Mouse (Mus musculus): ENCODE results near the gene Igsf3. TPM values are rescaled to one million over a fixed set of nuclear protein-coding genes. Genes with fewer than 3 reads are reported as not detected.

Igsf3 gene
- total and polyA plus RNA-seq, 2 experiments from 2014 or later = 74.0 to 77.0 TPM

DNA sequence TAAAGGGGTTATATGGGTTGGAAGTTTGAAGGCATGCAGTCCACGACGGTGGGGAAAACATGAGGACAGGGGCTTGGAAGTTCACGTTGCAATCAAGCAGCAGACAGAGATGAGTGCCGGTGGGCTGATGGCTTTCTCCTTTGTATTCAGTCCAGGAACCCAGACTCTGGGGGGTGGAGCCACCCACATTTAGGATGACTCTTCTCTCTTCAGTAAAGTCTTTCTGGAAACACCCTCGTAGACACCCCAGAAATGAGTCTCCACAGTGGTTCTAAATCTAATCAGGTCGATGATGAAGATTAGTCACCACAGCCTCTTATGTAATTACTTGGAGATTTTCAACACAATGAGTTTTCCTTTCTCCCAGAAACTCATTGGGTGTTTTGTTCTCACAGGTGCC lies 16.1 kb upstream of the Igsf3 start:
- no peak overlapping the region for H3K9ac ChIP-seq
- no peaks in the 10 kb centered on the region for H3K9me3 ChIP-seq (ENCODE audit: low read length)
- no peaks in the 10 kb centered on the region for H3K36me3 ChIP-seq (ENCODE audit: insufficient read depth)
- ATAC-seq = no peak
- peaks cover 9% of the 10 kb centered on the region for H3K4me1 ChIP-seq (ENCODE audit: insufficient read depth)
- no peak overlapping the region for H3K4me3 ChIP-seq (ENCODE audit: low read depth, low read length)
- no peak for DNase-seq
- H3K27me3 ChIP-seq (ENCODE audit: insufficient read depth, low read length) = no peaks in the 10 kb centered on the region
- WGBS = 92% methylated on average over 6 of the region's 6 CpGs
- H3K4me2 ChIP-seq (ENCODE audit: low read depth) = no peak overlapping the region
- TF ChIP-seq CTCF (IDR thresholded peaks at IDR 0.05; ENCODE audit: low read depth) = no peak
- no peak overlapping the region for H3K27ac ChIP-seq (ENCODE audit: low read depth, low read length)

DNA sequence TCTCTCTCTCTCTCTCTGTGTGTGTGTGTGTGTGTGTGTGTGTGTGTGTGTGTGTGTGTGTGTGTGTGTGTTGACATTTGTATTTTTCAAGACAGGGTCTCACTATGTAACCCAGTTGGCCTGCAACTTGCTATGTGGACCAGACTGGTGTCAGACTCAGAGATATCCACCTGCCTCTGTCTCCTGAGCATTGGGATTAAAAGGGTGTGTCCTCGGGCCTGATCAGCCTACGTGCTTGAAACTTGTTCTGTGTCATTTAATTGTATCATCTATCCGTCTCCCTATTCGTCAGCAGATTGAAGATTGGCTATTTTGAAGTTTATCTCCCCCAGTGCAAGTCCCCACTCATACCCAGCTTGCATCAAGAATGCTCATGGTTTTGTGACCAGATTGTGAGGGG lies 14.5 kb upstream of the Igsf3 start:
- WGBS = 86% methylated on average over 4 of the region's 4 CpGs
- Histone ChIP-seq H3K9ac (no peak overlapping the region), H3K4me1 (ENCODE audit: insufficient read depth) (peaks cover 6% of the 10 kb centered on the region), H3K4me3 (ENCODE audit: low read depth, low read length) (no peak overlapping the region), H3K27ac (ENCODE audit: low read depth, low read length) (no peak overlapping the region), H3K4me2 (ENCODE audit: low read depth) (no peak overlapping the region), H3K9me3 (ENCODE audit: low read length) (no peaks in the 10 kb centered on the region), H3K36me3 (ENCODE audit: insufficient read depth) (no peaks in the 10 kb centered on the region), H3K27me3 (ENCODE audit: insufficient read depth, low read length) (no peaks in the 10 kb centered on the region)
- no peak for TF ChIP-seq CTCF (IDR thresholded peaks at IDR 0.05; ENCODE audit: low read depth)
- ATAC-seq (no peak), DNase-seq (no peak)

DNA sequence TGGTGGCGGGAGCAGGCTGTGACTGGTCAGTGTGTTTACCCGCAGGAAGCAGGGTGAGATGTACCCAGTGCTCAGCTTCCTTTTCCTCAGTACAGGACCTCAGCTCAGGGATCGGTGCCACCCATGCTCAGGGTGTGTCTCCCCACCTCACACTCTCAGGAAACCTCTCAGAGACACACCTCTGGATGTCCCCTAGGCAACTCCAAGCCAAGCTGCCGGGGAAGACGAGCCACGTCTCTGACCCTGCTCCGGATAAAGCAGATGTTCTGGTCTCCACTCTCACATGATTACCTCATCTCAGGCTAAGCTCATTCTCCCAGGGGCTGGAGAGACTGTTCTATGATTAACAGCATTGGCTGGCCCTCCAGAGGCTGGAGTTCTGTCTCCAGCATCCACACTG lies 13.3 kb upstream of the Igsf3 start:
- 84% methylated on average over 7 of the region's 7 CpGs for WGBS

DNA sequence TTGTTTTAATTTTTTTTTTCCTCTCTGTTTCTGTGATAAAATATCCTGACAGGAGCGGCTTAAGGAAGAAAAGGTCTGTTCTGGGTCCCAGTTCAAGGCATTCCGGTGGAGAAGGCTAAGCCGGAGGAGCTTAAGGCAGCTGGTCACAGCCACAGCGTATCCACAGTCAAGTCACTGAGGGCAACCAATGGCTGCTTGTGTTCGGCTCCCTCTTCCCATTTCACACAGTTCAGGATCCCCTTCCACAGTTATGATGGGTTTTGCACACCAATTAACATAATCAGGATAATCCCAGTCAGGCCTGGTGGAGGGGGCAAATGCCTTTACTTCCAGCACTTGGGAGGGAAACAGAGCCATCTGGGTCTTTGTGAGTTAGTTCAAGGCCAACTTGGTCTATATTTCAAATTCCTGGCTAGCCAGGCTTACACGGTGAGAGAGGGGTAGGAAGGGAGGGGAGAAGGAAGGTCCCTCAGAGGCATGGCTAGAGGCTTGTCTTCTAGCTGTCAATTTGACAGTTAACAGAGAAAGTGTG lies 11.7 kb upstream of the Igsf3 start:
- TF ChIP-seq CTCF (IDR thresholded peaks at IDR 0.05; ENCODE audit: low read depth) = no peak
- no peak overlapping the region for H3K4me2 ChIP-seq (ENCODE audit: low read depth)
- no peak overlapping the region for H3K4me3 ChIP-seq (ENCODE audit: low read depth, low read length)
- H3K9ac ChIP-seq = no peak overlapping the region
- H3K36me3 ChIP-seq (ENCODE audit: insufficient read depth) = no peaks in the 10 kb centered on the region
- peaks cover 16% of the 10 kb centered on the region for H3K4me1 ChIP-seq (ENCODE audit: insufficient read depth)
- no peaks in the 10 kb centered on the region for H3K9me3 ChIP-seq (ENCODE audit: low read length)
- DNase-seq = no peak
- WGBS = 35% methylated on average over 6 of the region's 6 CpGs
- peak; percentile 54 for ATAC-seq
- no peaks in the 10 kb centered on the region for H3K27me3 ChIP-seq (ENCODE audit: insufficient read depth, low read length)
- H3K27ac ChIP-seq (ENCODE audit: low read depth, low read length) = no peak overlapping the region

More for the DNA sequence above, 13.3 kb upstream of the Igsf3 start:
- Histone ChIP-seq H3K27me3 (ENCODE audit: insufficient read depth, low read length) (no peaks in the 10 kb centered on the region), H3K4me2 (ENCODE audit: low read depth) (no peak overlapping the region), H3K36me3 (ENCODE audit: insufficient read depth) (no peaks in the 10 kb centered on the region), H3K4me3 (ENCODE audit: low read depth, low read length) (no peak overlapping the region), H3K9ac (no peak overlapping the region), H3K4me1 (ENCODE audit: insufficient read depth) (peaks cover 6% of the 10 kb centered on the region), H3K27ac (ENCODE audit: low read depth, low read length) (no peak overlapping the region), H3K9me3 (ENCODE audit: low read length) (no peaks in the 10 kb centered on the region)
- DNase-seq (no peak), ATAC-seq (no peak)
- TF ChIP-seq CTCF (IDR thresholded peaks at IDR 0.05; ENCODE audit: low read depth) = no peak

DNA sequence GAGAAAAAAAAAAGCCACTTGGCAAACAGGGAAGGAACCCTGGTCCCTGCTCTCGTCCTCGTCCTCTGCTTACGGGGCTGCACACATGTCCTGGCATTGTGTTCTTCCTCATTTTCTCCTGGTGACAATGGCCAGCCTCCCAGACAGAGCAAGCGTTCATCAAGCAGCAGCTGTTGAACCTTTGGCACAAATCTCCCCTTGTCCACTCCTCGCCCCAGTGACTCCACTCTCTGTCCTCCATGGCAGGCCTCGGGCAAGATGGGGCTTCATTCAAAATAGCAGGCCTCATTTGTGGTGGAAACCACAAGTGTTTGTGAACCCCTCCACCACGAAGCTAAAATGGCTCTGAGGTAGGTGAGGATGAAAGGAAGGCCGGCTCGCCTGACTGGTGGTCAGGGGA lies 11.0 kb upstream of the Igsf3 start:
- no peak for TF ChIP-seq CTCF (IDR thresholded peaks at IDR 0.05; ENCODE audit: low read depth)
- no peak overlapping the region for H3K4me3 ChIP-seq (ENCODE audit: low read depth, low read length)

DNA sequence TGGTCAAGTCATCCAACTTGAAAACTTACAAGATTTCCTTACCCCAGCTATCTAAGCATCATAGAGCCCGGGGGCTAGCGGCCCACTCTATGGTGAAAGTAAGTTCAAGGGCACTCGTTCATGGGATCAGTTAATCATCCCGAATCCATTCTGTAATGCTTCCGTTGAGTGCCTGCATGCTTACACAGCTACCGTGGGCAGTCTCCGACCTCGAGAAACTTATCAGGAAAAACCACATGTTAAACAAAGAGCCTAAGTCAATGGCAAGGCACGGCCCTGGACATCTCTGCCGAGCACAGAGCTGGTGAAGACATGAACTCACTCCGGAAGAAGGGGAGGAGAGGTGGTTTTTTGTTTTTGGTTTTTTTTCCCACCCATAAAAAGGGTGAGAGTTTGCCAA lies 9.5 kb upstream of the Igsf3 start:
- ATAC-seq (no peak), DNase-seq (no peak)
- H3K4me3 ChIP-seq (ENCODE audit: low read depth, low read length) = no peak overlapping the region
- no peaks in the 10 kb centered on the region for H3K27me3 ChIP-seq (ENCODE audit: insufficient read depth, low read length)
- H3K36me3 ChIP-seq (ENCODE audit: insufficient read depth) = no peaks in the 10 kb centered on the region
- H3K9me3 ChIP-seq (ENCODE audit: low read length) = no peaks in the 10 kb centered on the region
- no peak overlapping the region for H3K27ac ChIP-seq (ENCODE audit: low read depth, low read length)
- no peak overlapping the region for H3K9ac ChIP-seq
- 85% methylated on average over 11 of the region's 11 CpGs for WGBS
- no peak for TF ChIP-seq CTCF (IDR thresholded peaks at IDR 0.05; ENCODE audit: low read depth)
- H3K4me2 ChIP-seq (ENCODE audit: low read depth) = no peak overlapping the region
- H3K4me1 ChIP-seq (ENCODE audit: insufficient read depth) = peaks cover 16% of the 10 kb centered on the region

More for the DNA sequence above, 11.0 kb upstream of the Igsf3 start:
- Histone ChIP-seq H3K9ac (no peak overlapping the region), H3K27me3 (ENCODE audit: insufficient read depth, low read length) (no peaks in the 10 kb centered on the region), H3K9me3 (ENCODE audit: low read length) (no peaks in the 10 kb centered on the region), H3K4me1 (ENCODE audit: insufficient read depth) (peaks cover 16% of the 10 kb centered on the region), H3K4me2 (ENCODE audit: low read depth) (no peak overlapping the region), H3K36me3 (ENCODE audit: insufficient read depth) (no peaks in the 10 kb centered on the region), H3K27ac (ENCODE audit: low read depth, low read length) (peak overlapping the region; percentile 29; the same call in 1 of the 2 replicates)
- no peak for ATAC-seq
- DNase-seq = no peak
- WGBS = 44% methylated on average over 9 of the region's 9 CpGs

DNA sequence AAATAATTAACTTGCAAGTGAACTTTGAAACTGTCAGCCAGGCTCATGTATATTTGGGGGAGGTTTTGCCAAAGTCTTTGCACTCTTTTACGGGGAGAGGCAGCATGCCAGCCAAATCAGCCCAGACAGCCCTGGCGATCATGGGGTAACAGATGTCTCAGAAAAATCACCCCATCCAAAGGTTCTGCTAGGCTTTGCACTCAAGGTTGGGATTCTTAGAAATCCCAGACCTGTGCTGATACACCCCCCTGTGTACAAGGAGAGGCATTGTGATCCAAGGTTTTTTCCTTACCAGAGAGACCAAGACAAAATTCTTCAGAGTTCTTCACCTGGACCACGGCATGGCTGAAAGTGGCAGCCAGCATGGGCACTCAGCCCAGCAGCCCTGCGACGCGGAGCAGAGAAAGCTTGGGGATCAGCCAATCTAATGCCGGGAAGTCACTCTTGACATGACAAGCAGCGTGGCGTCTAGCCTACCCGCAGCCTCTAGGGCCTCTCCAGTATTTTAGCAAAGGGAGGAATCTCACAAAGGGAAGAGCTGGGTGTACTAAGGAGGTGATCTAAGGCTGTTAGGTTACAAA lies 7.5 kb upstream of the Igsf3 start:
- 0 out of 2 replicates have a peak, but pooled peaks have one; percentile 23 for TF ChIP-seq CTCF (IDR thresholded peaks at IDR 0.05; ENCODE audit: low read depth)
- 0 out of 2 replicates have a peak overlapping the region, but pooled peaks have one; percentile 13 for H3K4me2 ChIP-seq (ENCODE audit: low read depth)

More for the DNA sequence above, 7.5 kb upstream of the Igsf3 start:
- no peak overlapping the region for H3K9ac ChIP-seq
- ATAC-seq (peak; percentile 60), DNase-seq (peak; percentile 65)
- H3K36me3 ChIP-seq (ENCODE audit: insufficient read depth) = no peaks in the 10 kb centered on the region
- H3K9me3 ChIP-seq (ENCODE audit: low read length) = no peaks in the 10 kb centered on the region
- no peak overlapping the region for H3K27ac ChIP-seq (ENCODE audit: low read depth, low read length)
- WGBS = 16% methylated on average over 10 of the region's 10 CpGs
- H3K27me3 ChIP-seq (ENCODE audit: insufficient read depth, low read length) = no peaks in the 10 kb centered on the region
- no peak overlapping the region for H3K4me3 ChIP-seq (ENCODE audit: low read depth, low read length)
- H3K4me1 ChIP-seq (ENCODE audit: insufficient read depth) = peaks cover 16% of the 10 kb centered on the region

Data from forebrain, postnatal 0 days (tissue).